Mouse (Mus musculus) CD4-positive naive resting alpha-beta T cell, adult 76 days (primary cell): ENCODE data around the gene Ptprs. TPM values are rescaled to one million over a fixed set of nuclear protein-coding genes. Genes with fewer than 3 reads are reported as not detected.

Experiments
- total RNA-seq: library from RNA; stranded (reverse); gene quantifications from one replicate; pipeline ENCODE4 v1.2.4, GENCODE M21; 2023

Ptprs gene
- total RNA-seq: 14.9 TPM

DNA sequence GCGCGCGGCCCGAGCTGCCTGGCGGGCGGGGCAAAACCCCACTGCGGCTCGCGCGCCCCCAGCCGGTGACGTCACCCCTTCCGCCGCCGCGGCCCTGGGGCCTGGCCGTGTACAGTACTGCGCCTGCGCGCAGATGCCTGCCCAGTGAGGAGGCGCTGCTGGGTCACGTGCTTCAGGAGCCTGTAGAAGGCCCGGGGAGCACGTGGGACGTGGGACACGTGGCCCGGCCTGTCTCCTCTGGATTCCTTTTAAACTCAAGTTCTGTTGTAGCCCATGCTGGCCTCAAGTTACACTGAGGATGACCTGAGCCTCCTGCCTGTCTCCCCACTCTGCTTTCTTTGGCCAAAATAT, at the start of gene Ptprs:
Gene Ptprs, minus strand, starts transcription at position 82 of the 351 bp plus-strand sequence.

DNA sequence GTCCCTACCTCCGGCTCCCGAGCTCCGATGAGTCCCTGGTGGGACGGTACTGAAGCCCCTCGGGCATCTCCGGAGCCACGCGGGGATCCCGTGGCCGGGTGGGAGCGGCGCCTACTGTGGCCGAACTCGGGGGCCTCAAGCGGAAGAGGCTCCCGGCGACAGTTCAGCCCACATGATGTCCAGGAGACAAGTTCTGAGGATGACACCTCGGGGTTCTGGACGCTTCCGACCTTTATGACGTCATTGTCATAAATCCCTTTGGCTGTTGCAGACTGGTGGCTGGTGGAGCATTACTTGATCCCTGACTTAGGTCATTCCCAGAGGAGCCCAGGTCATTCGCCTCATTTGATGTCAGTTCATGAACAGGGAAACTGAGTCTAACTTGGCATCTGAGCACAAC, 36.0 kb upstream of the Ptprs start, which contains the start of gene Znrf4:
Gene Znrf4, minus strand, starts transcription at position 122 of the 400 bp plus-strand sequence.

Other genes with a start within 250 kb of the Ptprs start
- gene Fem1a, start 219.7 kb downstream of the Ptprs start, total RNA-seq: 20.8 TPM
- gene Ticam1, start 199.7 kb downstream of the Ptprs start, total RNA-seq: 8.2 TPM
- 12.2 TPM for gene Plin3, start 183.6 kb downstream of the Ptprs start, total RNA-seq
- gene Arrdc5, start 176.2 kb downstream of the Ptprs start, total RNA-seq: not detected
- 5.3 TPM for gene Uhrf1, start 173.2 kb downstream of the Ptprs start, total RNA-seq
- gene Kdm4b, start 150.4 kb downstream of the Ptprs start, total RNA-seq: 69.8 TPM
- not detected for gene Znrf4, start 35.9 kb upstream of the Ptprs start, total RNA-seq
- 9.5 TPM for gene Gm20219, start 77.9 kb upstream of the Ptprs start, total RNA-seq
- gene Safb2, start 108.1 kb upstream of the Ptprs start, total RNA-seq: 498 TPM
- 329 TPM for gene Safb, start 108.3 kb upstream of the Ptprs start, total RNA-seq
- gene 2410015M20Rik, start 133.3 kb upstream of the Ptprs start, total RNA-seq: 88.1 TPM
- gene Rpl36, start 136.9 kb upstream of the Ptprs start, total RNA-seq: 1,881 TPM
- gene Lonp1, start 150.4 kb upstream of the Ptprs start, total RNA-seq: 53.2 TPM
- 0.64 TPM for gene Catsperd, start 151.7 kb upstream of the Ptprs start, total RNA-seq
- gene Ranbp3, start 196.8 kb upstream of the Ptprs start, total RNA-seq: 105 TPM
- gene Ndufa11, start 241.3 kb upstream of the Ptprs start, total RNA-seq: 40.0 TPM
- gene Vmac, start 241.5 kb upstream of the Ptprs start, total RNA-seq: 9.0 TPM